Mouse (Mus musculus) ES-E14 (cell line): ENCODE results near the gene Lmntd1. TPM values are rescaled to one million over a fixed set of nuclear protein-coding genes. Genes with fewer than 3 reads are reported as not detected.

ENCODE experiments used
- DNase-seq: peaks from one replicate; pipeline ENCODE4 v3.0.0-alpha.2; 2013; ENCODE audit warnings: low read depth, low spot score
- H3K27ac ChIP-seq: 2 replicates; pipeline ENCODE4 v1.5.1; 2012; ENCODE audit warnings: low read depth, mild to moderate bottlenecking, low read length, moderate library complexity, mixed read lengths; ENCODE audit not compliant: poor library complexity, insufficient read depth, severe bottlenecking
- H3K36me3 ChIP-seq: 2 replicates; pipeline ENCODE4 v1.6.1; 2012; ENCODE audit warnings: mild to moderate bottlenecking, low read length, moderate library complexity, mixed read lengths; ENCODE audit not compliant: control insufficient read depth, poor library complexity, insufficient read depth, severe bottlenecking
- H3K4me1 ChIP-seq, 2 experiments: fragments of 150-350 bp in 1 of 2; sonication (generic) in 1 of 2; 2 replicates each; pipeline ENCODE4 v1.6.1; 2012; ENCODE audit warnings: low read length in 2 of 2, mild to moderate bottlenecking in 1 of 2, mixed read lengths in 1 of 2; ENCODE audit not compliant: control insufficient read depth in 2 of 2, insufficient read depth in 2 of 2, poor library complexity in 1 of 2
- H3K4me3 ChIP-seq, 2 experiments: fragments of 150-350 bp in 1 of 2; sonication (generic) in 1 of 2; 2 replicates each; pipeline ENCODE4 v1.5.1; 2012; ENCODE audit warnings: low read length in 2 of 2, low read depth in 1 of 2, mild to moderate bottlenecking in 1 of 2, mixed read lengths in 1 of 2; ENCODE audit not compliant: insufficient read depth in 1 of 2, poor library complexity in 1 of 2, severe bottlenecking in 1 of 2
- H3K9ac ChIP-seq: 2 replicates; pipeline ENCODE4 v1.6.1; 2012; ENCODE audit warnings: low read depth, mild to moderate bottlenecking, low read length, mixed read lengths; ENCODE audit not compliant: poor library complexity, insufficient read depth, severe bottlenecking
- H3K9me3 ChIP-seq: fragments of 150-350 bp; sonication (generic); 2 replicates; pipeline ENCODE4 v1.6.1; 2012; ENCODE audit warnings: low read depth, mild to moderate bottlenecking, low read length; ENCODE audit not compliant: control insufficient read depth, insufficient read depth
- CHD2 ChIP-seq: IDR thresholded peaks from 2 replicates; pipeline ENCODE4 v1.6.1; 2014; ENCODE audit warnings: mild to moderate bottlenecking, low read depth, low read length, inconsistent platforms
- HCFC1 ChIP-seq: IDR thresholded peaks from 2 replicates; pipeline ENCODE4 v1.6.1; 2012; ENCODE audit warnings: low read length, inconsistent platforms, borderline replicate concordance; ENCODE audit not compliant: insufficient read depth
- MAFK ChIP-seq: IDR thresholded peaks from 2 replicates; pipeline ENCODE4 v1.6.1; 2014; ENCODE audit warnings: mild to moderate bottlenecking, low read depth, low read length, inconsistent platforms; ENCODE audit not compliant: insufficient read depth
- ZC3H11A ChIP-seq: IDR thresholded peaks from 2 replicates; pipeline ENCODE4 v1.6.1; 2012; ENCODE audit warnings: low read depth, mild to moderate bottlenecking, inconsistent platforms, low read length, borderline replicate concordance
- ZNF384 ChIP-seq: IDR thresholded peaks from 2 replicates; pipeline ENCODE4 v1.6.1; 2012; ENCODE audit warnings: low read depth, low read length, inconsistent platforms
- in situ Hi-C, 2 experiments: fragments of 600-800 bp; cut with MboI; formaldehyde crosslinking; loops; one replicate each; pipeline ENCODE4 v1.15.1; 2025; ENCODE audit warnings: low sequenced_read_pairs in 2 of 2, inconsistent platforms in 1 of 2; ENCODE audit not compliant: unreplicated experiment in 2 of 2
- total RNA-seq: library from RNA; depleted of rRNA; stranded (reverse); fragments of 300-350 nt; gene quantifications from 2 replicates; pipeline ENCODE4 v1.2.3, GENCODE M21; 2012

The Lmntd1 gene
- total RNA-seq, 1 experiment, result not detected

GRCm38 (mm10) chr6:145557059-145557992 is 56.8 kb downstream of the Lmntd1 start:
- TF ChIP-seq MAFK, result no peak
- H3K9ac ChIP-seq, result no peak overlapping the region
- H3K36me3 ChIP-seq, result no peaks in the 10 kb centered on the region
- peaks cover 1 to 4% of the 10 kb centered on the region in 2 experiments; a peak in 1 of 4 replicates for H3K4me1 ChIP-seq
- H3K9me3 ChIP-seq, result no peaks in the 10 kb centered on the region
- peak; percentile 39 for DNase-seq
- H3K27ac ChIP-seq, result no peak overlapping the region
- H3K4me3 ChIP-seq, result no peak overlapping the region
- in situ Hi-C loops, result no loop called here

- peaks cover 1 to 4% of the 10 kb centered on the region in 2 experiments; a peak in 1 of 4 replicates for H3K4me1 ChIP-seq
- in situ Hi-C loops, result no loop called here
- H3K9me3 ChIP-seq, result no peaks in the 10 kb centered on the region
These were observed 60.9 kb downstream of the Lmntd1 start for GRCm38 (mm10) chr6:145553226-145553625.

GRCm38 (mm10) chr6:145552817-145553216 is 61.3 kb downstream of the Lmntd1 start:
- no peak for TF ChIP-seq CHD2
- TF ChIP-seq HCFC1, result no peak
- TF ChIP-seq MAFK, result no peak
- TF ChIP-seq ZC3H11A, result no peak
- TF ChIP-seq ZNF384, result no peak
- no peaks in the 10 kb centered on the region for H3K9me3 ChIP-seq
- in situ Hi-C loops, result no loop called here
- H3K4me3 ChIP-seq, result no peak overlapping the region
- no peak for DNase-seq
- no peaks in the 10 kb centered on the region for H3K36me3 ChIP-seq
- no peak overlapping the region for H3K27ac ChIP-seq
- H3K4me1 ChIP-seq, result peaks cover 1 to 4% of the 10 kb centered on the region in 2 experiments; a peak in 1 of 4 replicates
- H3K9ac ChIP-seq, result no peak overlapping the region

More at GRCm38 (mm10) chr6:145553226-145553625, 60.9 kb downstream of the Lmntd1 start:
- no peak overlapping the region for H3K9ac ChIP-seq
- H3K36me3 ChIP-seq, result no peaks in the 10 kb centered on the region
- no peak overlapping the region for H3K27ac ChIP-seq
- DNase-seq, result no peak
- H3K4me3 ChIP-seq, result no peak overlapping the region
- TF ChIP-seq MAFK, result 0 out of 2 replicates have a peak, but pooled peaks have one; percentile 5
- no peak for TF ChIP-seq HCFC1

- Histone ChIP-seq H3K4me3 (no peak overlapping the region), H3K27ac (no peak overlapping the region), H3K9ac (no peak overlapping the region), H3K9me3 (no peaks in the 10 kb centered on the region), H3K4me1 (no peaks in the 10 kb centered on the region), H3K36me3 (no peaks in the 10 kb centered on the region)
- TF ChIP-seq HCFC1 (no peak), CHD2 (no peak), MAFK (no peak), ZC3H11A (no peak), ZNF384 (no peak)
- no peak for DNase-seq
- in situ Hi-C loops, result no loop called here
These were observed 63.1 kb downstream of the Lmntd1 start for GRCm38 (mm10) chr6:145550993-145551392.
